Mouse (Mus musculus): ENCODE data around the gene Gabbr2. TPM values are rescaled to one million over a fixed set of nuclear protein-coding genes. Genes with fewer than 3 reads are reported as not detected.

Gabbr2 gene
- polyA plus RNA-seq, 1 experiment = not detected

DNA sequence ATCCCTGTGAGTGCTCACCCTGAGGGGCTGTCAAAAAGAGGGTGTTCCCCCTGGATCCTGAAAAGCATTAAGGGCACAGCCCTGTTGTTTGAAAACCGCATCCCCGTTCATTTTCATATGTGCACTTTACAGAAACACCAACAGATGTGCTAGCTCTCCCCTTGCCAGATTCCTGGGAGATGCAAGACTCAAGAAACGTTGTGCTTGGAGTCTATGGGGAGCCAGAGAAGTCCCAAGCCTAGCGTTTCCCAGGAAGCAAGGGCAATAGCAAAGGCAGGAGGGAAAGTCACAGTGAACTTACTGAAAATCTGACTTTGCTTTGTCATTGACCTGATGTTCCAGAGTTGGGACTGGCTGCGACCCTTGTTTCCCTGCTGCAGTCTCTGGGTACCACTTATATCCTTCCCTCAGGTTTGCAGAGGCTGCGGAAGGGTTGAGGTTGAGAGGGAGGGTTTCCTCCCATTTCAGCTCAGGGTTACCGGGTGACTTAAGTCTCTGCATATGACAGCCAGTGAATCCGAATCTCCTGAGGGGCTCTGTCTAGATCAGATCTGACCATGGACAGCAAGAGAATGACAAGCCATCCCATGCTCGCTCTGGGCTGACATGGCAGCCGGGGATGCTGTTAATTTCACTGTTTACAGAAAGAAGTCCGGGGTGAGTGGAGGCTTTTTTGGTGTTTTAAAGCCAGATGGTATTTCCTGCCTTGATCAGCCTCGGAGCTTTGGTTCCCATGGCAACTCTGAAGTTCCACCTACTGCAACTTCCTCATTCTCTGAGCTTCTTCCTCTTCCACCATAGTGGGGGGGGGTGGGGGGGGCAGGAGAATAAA is 18.9 kb upstream of the Gabbr2 start:
- no peak overlapping the region for H3K4me3 ChIP-seq (ENCODE audit: insufficient read depth, poor library complexity, severe bottlenecking)
- no peaks in the 10 kb centered on the region for H3K36me3 ChIP-seq (ENCODE audit: control insufficient read depth, insufficient read depth)
- H3ac ChIP-seq (ENCODE audit: control insufficient read depth, insufficient read length, low read depth) = no peak overlapping the region
- TF ChIP-seq CTCF (IDR thresholded peaks at IDR 0.05; ENCODE audit: control insufficient read depth, insufficient read depth, insufficient read length) = no peak
- TF ChIP-seq USF1 (IDR thresholded peaks at IDR 0.05; ENCODE audit: low read depth) = no peak
- TF ChIP-seq FOSL1 (IDR thresholded peaks at IDR 0.05; ENCODE audit: insufficient read depth, low read length, poor library complexity, severe bottlenecking) = no peak
- no peak for TF ChIP-seq CEBPB (IDR thresholded peaks at IDR 0.05; ENCODE audit: low read depth)
- TF ChIP-seq MYOD1 (IDR thresholded peaks at IDR 0.05; ENCODE audit: control insufficient read depth, insufficient read length, low read depth) = no peak
- no peak for TF ChIP-seq MAX (IDR thresholded peaks at IDR 0.05)
- no peak for TF ChIP-seq MYOG (IDR thresholded peaks at IDR 0.05; ENCODE audit: control insufficient read depth, extremely low read depth, insufficient read length)
- peaks cover 12% of the 10 kb centered on the region for H3K27me3 ChIP-seq (ENCODE audit: control insufficient read depth, insufficient read depth, insufficient read length)
- no peaks in the 10 kb centered on the region for H3K79me3 ChIP-seq (ENCODE audit: low read depth)
- H3K79me2 ChIP-seq (ENCODE audit: control insufficient read depth, insufficient read depth) = no peaks in the 10 kb centered on the region

- no peaks in the 10 kb centered on the region for H3K27me3 ChIP-seq (ENCODE audit: control insufficient read depth, insufficient read depth, insufficient read length)
- no peak for TF ChIP-seq MYOG (IDR thresholded peaks at IDR 0.05; ENCODE audit: control insufficient read depth, extremely low read depth, insufficient read length)
- no peak for TF ChIP-seq USF1 (IDR thresholded peaks at IDR 0.05; ENCODE audit: low read depth)
- TF ChIP-seq MAX (IDR thresholded peaks at IDR 0.05) = no peak
- TF ChIP-seq CTCF (IDR thresholded peaks at IDR 0.05; ENCODE audit: control insufficient read depth, insufficient read depth, insufficient read length) = no peak
- TF ChIP-seq FOSL1 (IDR thresholded peaks at IDR 0.05; ENCODE audit: insufficient read depth, low read length, poor library complexity, severe bottlenecking) = no peak
Measured at GRCm38 (mm10) chr4:47000626-47001395, 9.1 kb upstream of the Gabbr2 start.

GRCm38 (mm10) chr4:46997969-46998368 is 6.3 kb upstream of the Gabbr2 start:
- no peaks in the 10 kb centered on the region for H3K36me3 ChIP-seq (ENCODE audit: control insufficient read depth, insufficient read depth)
- H3K79me2 ChIP-seq (ENCODE audit: control insufficient read depth, insufficient read depth) = no peaks in the 10 kb centered on the region
- TF ChIP-seq USF1 (IDR thresholded peaks at IDR 0.05; ENCODE audit: low read depth) (no peak), CTCF (IDR thresholded peaks at IDR 0.05; ENCODE audit: control insufficient read depth, insufficient read depth, insufficient read length) (no peak), MAX (IDR thresholded peaks at IDR 0.05) (no peak), FOSL1 (IDR thresholded peaks at IDR 0.05; ENCODE audit: insufficient read depth, low read length, poor library complexity, severe bottlenecking) (no peak), CEBPB (IDR thresholded peaks at IDR 0.05; ENCODE audit: low read depth) (no peak), MYOG (IDR thresholded peaks at IDR 0.05; ENCODE audit: control insufficient read depth, extremely low read depth, insufficient read length) (no peak), MYOD1 (IDR thresholded peaks at IDR 0.05; ENCODE audit: control insufficient read depth, insufficient read length, low read depth) (no peak)
- H3K79me3 ChIP-seq (ENCODE audit: low read depth) = no peaks in the 10 kb centered on the region
- no peak overlapping the region for H3K4me3 ChIP-seq (ENCODE audit: insufficient read depth, poor library complexity, severe bottlenecking)
- H3K27me3 ChIP-seq (ENCODE audit: control insufficient read depth, insufficient read depth, insufficient read length) = no peaks in the 10 kb centered on the region
- H3ac ChIP-seq (ENCODE audit: control insufficient read depth, insufficient read length, low read depth) = no peak overlapping the region

More at GRCm38 (mm10) chr4:47000626-47001395, 9.1 kb upstream of the Gabbr2 start:
- Histone ChIP-seq H3K4me3 (ENCODE audit: insufficient read depth, poor library complexity, severe bottlenecking) (no peak overlapping the region), H3ac (ENCODE audit: control insufficient read depth, insufficient read length, low read depth) (no peak overlapping the region), H3K36me3 (ENCODE audit: control insufficient read depth, insufficient read depth) (no peaks in the 10 kb centered on the region), H3K79me2 (ENCODE audit: control insufficient read depth, insufficient read depth) (no peaks in the 10 kb centered on the region), H3K79me3 (ENCODE audit: low read depth) (no peaks in the 10 kb centered on the region)

- H3K4me3 ChIP-seq (ENCODE audit: insufficient read depth, poor library complexity, severe bottlenecking) = no peak overlapping the region
- no peak overlapping the region for H3ac ChIP-seq (ENCODE audit: control insufficient read depth, insufficient read length, low read depth)
- H3K36me3 ChIP-seq (ENCODE audit: control insufficient read depth, insufficient read depth) = no peaks in the 10 kb centered on the region
- TF ChIP-seq MYOD1 (IDR thresholded peaks at IDR 0.05; ENCODE audit: control insufficient read depth, insufficient read length, low read depth) (no peak), CEBPB (IDR thresholded peaks at IDR 0.05; ENCODE audit: low read depth) (no peak), MAX (IDR thresholded peaks at IDR 0.05) (no peak), FOSL1 (IDR thresholded peaks at IDR 0.05; ENCODE audit: insufficient read depth, low read length, poor library complexity, severe bottlenecking) (no peak), CTCF (IDR thresholded peaks at IDR 0.05; ENCODE audit: control insufficient read depth, insufficient read depth, insufficient read length) (no peak), MYOG (IDR thresholded peaks at IDR 0.05; ENCODE audit: control insufficient read depth, extremely low read depth, insufficient read length) (no peak), USF1 (IDR thresholded peaks at IDR 0.05; ENCODE audit: low read depth) (no peak)
- H3K27me3 ChIP-seq (ENCODE audit: control insufficient read depth, insufficient read depth, insufficient read length) = no peaks in the 10 kb centered on the region
- H3K79me2 ChIP-seq (ENCODE audit: control insufficient read depth, insufficient read depth) = no peaks in the 10 kb centered on the region
- H3K79me3 ChIP-seq (ENCODE audit: low read depth) = no peaks in the 10 kb centered on the region
Measured at GRCm38 (mm10) chr4:46992827-46993473, 1.3 kb upstream of the Gabbr2 start.

GRCm38 (mm10) chr4:46991959-46992316 is 265 bp upstream of the Gabbr2 start:
- Histone ChIP-seq H3K79me3 (ENCODE audit: low read depth) (no peaks in the 10 kb centered on the region), H3K4me3 (ENCODE audit: insufficient read depth, poor library complexity, severe bottlenecking) (no peak overlapping the region), H3ac (ENCODE audit: control insufficient read depth, insufficient read length, low read depth) (no peak overlapping the region), H3K36me3 (ENCODE audit: control insufficient read depth, insufficient read depth) (no peaks in the 10 kb centered on the region), H3K27me3 (ENCODE audit: control insufficient read depth, insufficient read depth, insufficient read length) (no peaks in the 10 kb centered on the region), H3K79me2 (ENCODE audit: control insufficient read depth, insufficient read depth) (no peaks in the 10 kb centered on the region)
- no peak for TF ChIP-seq CTCF (IDR thresholded peaks at IDR 0.05; ENCODE audit: control insufficient read depth, insufficient read depth, insufficient read length)
- no peak for TF ChIP-seq USF1 (IDR thresholded peaks at IDR 0.05; ENCODE audit: low read depth)
- TF ChIP-seq MYOG (IDR thresholded peaks at IDR 0.05; ENCODE audit: control insufficient read depth, extremely low read depth, insufficient read length) = no peak
- TF ChIP-seq MYOD1 (IDR thresholded peaks at IDR 0.05; ENCODE audit: control insufficient read depth, insufficient read length, low read depth) = no peak
- no peak for TF ChIP-seq CEBPB (IDR thresholded peaks at IDR 0.05; ENCODE audit: low read depth)
- no peak for TF ChIP-seq MAX (IDR thresholded peaks at IDR 0.05)

Data from C2C12 (cell line).